Mouse (Mus musculus): Measurements from ENCODE around the gene Sirt4.

DNA sequence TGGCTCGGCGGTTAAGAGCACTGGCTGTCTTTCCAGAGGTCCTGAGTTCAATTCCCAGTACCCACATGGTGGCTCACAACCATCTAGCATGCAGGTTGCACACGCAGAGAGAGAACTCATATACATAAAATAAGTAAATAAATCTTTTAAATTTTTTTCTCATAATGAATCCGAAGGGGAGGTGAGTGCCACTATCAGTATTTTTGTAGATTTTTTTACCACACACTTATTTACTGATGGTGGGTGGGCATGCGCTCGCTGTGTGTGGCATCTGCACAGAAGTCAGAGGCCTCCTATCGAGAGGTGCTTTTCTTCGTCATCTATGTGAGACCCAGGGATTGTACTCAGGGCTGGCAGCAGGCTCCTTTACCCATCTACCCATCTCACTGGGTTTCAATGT, 2.8 kb upstream of the Sirt4 start:
- TF ChIP-seq CTCF (IDR thresholded peaks at IDR 0.05) (no peak), EP300 (IDR thresholded peaks at IDR 0.05) (no peak)
